Mouse (Mus musculus) CH12.LX (cell line): Measurements from ENCODE around the gene Fam210b. TPM values are rescaled to one million over a fixed set of nuclear protein-coding genes. Genes with fewer than 3 reads are reported as not detected.

Experiments used
- DNase-seq: peaks from one replicate; pipeline ENCODE4 v3.0.0-alpha.2; 2013; ENCODE audit errors: extremely low read depth
- H3K27ac ChIP-seq: 2 replicates; pipeline ENCODE4 v1.5.1; 2012; ENCODE audit warnings: low read depth, mild to moderate bottlenecking, control low read depth, moderate library complexity; ENCODE audit not compliant: insufficient read depth
- H3K27me3 ChIP-seq: replicated peaks from 2 replicates; pipeline ENCODE3; 2012; ENCODE audit warnings: inconsistent platforms
- H3K36me3 ChIP-seq, 2 experiments: replicated peaks in 1 of 2; 2 replicates each; pipeline versions ENCODE3 to v1.6.1; 2012; ENCODE audit warnings: inconsistent platforms in 1 of 2, low read length in 1 of 2, mild to moderate bottlenecking in 1 of 2, mixed read lengths in 1 of 2, moderate library complexity in 1 of 2; ENCODE audit not compliant: control insufficient read depth in 1 of 2, insufficient read depth in 1 of 2
- H3K4me1 ChIP-seq, 2 experiments: 2 replicates each; pipeline ENCODE4 v1.6.1; 2012; ENCODE audit warnings: inconsistent platforms in 1 of 2, moderate library complexity in 1 of 2; ENCODE audit not compliant: insufficient read depth in 2 of 2, control insufficient read depth in 1 of 2
- H3K4me2 ChIP-seq: 2 replicates; pipeline ENCODE4 v1.6.1; 2012; ENCODE audit warnings: low read depth, mild to moderate bottlenecking, control low read depth; ENCODE audit not compliant: poor library complexity, insufficient read depth, severe bottlenecking
- H3K4me3 ChIP-seq, 3 experiments: fragments of 150-350 bp in 1 of 3; sonication (generic) in 1 of 3; replicated peaks in 1 of 3; 2 replicates each; pipeline versions ENCODE3 to v1.5.1; 2011 to 2012; ENCODE audit warnings: low read depth in 2 of 3, low read length in 2 of 3, mild to moderate bottlenecking in 2 of 3, moderate library complexity in 2 of 3, control low read depth in 1 of 3, improper control_type of control experiment in 1 of 3, inconsistent platforms in 1 of 3, mixed read lengths in 1 of 3; ENCODE audit not compliant: poor library complexity in 1 of 3
- H3K79me2 ChIP-seq: replicated peaks from 2 replicates; pipeline ENCODE4 v1.6.1; 2012; ENCODE audit warnings: mild to moderate bottlenecking, moderate library complexity; ENCODE audit not compliant: control insufficient read depth, poor library complexity, insufficient read depth, severe bottlenecking; ENCODE audit errors: extremely low read depth
- H3K9ac ChIP-seq: 2 replicates; pipeline ENCODE4 v1.6.1; 2012; ENCODE audit warnings: low read depth, mild to moderate bottlenecking, control low read depth, moderate library complexity; ENCODE audit not compliant: insufficient read depth
- H3K9me3 ChIP-seq: replicated peaks from 2 replicates; pipeline ENCODE3; 2012; ENCODE audit warnings: low read length, inconsistent platforms, mixed read lengths
- BHLHE40 ChIP-seq: IDR thresholded peaks from 2 replicates; pipeline ENCODE4 v1.6.1; 2011; ENCODE audit warnings: mild to moderate bottlenecking, low read depth, low read length, improper control_type of control experiment
- CHD1 ChIP-seq: IDR thresholded peaks from 2 replicates; pipeline ENCODE4 v1.6.1; 2012; ENCODE audit warnings: low read depth, low read length, improper control_type of control experiment, inconsistent platforms
- CTCF ChIP-seq, 2 experiments: IDR thresholded peaks in 1 of 2; conservative IDR thresholded peaks in 1 of 2; 2 replicates each; pipeline ENCODE4 v1.5.1; 2011 to 2012; ENCODE audit warnings: low read depth in 2 of 2, low read length in 2 of 2, improper control_type of control experiment in 1 of 2, inconsistent platforms in 1 of 2, mild to moderate bottlenecking in 1 of 2, moderate library complexity in 1 of 2
- E2F4 ChIP-seq: IDR thresholded peaks from 2 replicates; pipeline ENCODE4 v1.6.1; 2011; ENCODE audit warnings: low read depth, low read length, improper control_type of control experiment; ENCODE audit not compliant: insufficient replicate concordance
- ETS1 ChIP-seq: conservative IDR thresholded peaks from 2 replicates; pipeline ENCODE4 v1.6.1; 2012; ENCODE audit warnings: low read depth, mild to moderate bottlenecking, inconsistent platforms, low read length, improper control_type of control experiment, moderate library complexity
- HCFC1 ChIP-seq: IDR thresholded peaks from 2 replicates; pipeline ENCODE4 v1.6.1; 2012; ENCODE audit warnings: low read depth, mild to moderate bottlenecking, inconsistent platforms, low read length, improper control_type of control experiment
- JUND ChIP-seq: conservative IDR thresholded peaks from 2 replicates; pipeline ENCODE4 v1.6.1; 2011; ENCODE audit warnings: low read depth, low read length, improper control_type of control experiment
- KAT2A ChIP-seq: IDR thresholded peaks from 2 replicates; pipeline ENCODE4 v1.6.1; 2012; ENCODE audit warnings: low read length, improper control_type of control experiment, inconsistent platforms; ENCODE audit not compliant: insufficient replicate concordance
- MAFK ChIP-seq: IDR thresholded peaks from 2 replicates; pipeline ENCODE4 v1.6.1; 2011; ENCODE audit warnings: low read length, improper control_type of control experiment; ENCODE audit not compliant: insufficient replicate concordance
- MAX ChIP-seq: IDR thresholded peaks from 2 replicates; pipeline ENCODE4 v1.6.1; 2011; ENCODE audit warnings: low read length, improper control_type of control experiment
- MEF2A ChIP-seq: IDR thresholded peaks from 2 replicates; pipeline ENCODE4 v1.6.1; 2014; ENCODE audit warnings: low read depth, mild to moderate bottlenecking, inconsistent platforms, low read length, improper control_type of control experiment, borderline replicate concordance
- MXI1 ChIP-seq: IDR thresholded peaks from 2 replicates; pipeline ENCODE4 v1.6.1; 2011; ENCODE audit warnings: mild to moderate bottlenecking, low read depth, low read length, improper control_type of control experiment
- NELFE ChIP-seq: IDR thresholded peaks from 2 replicates; pipeline ENCODE4 v1.6.1; 2011; ENCODE audit warnings: low read depth, low read length, improper control_type of control experiment
- NRF1 ChIP-seq: IDR thresholded peaks from 2 replicates; pipeline ENCODE4 v1.6.1; 2014; ENCODE audit warnings: low read depth, mild to moderate bottlenecking, inconsistent platforms, low read length, improper control_type of control experiment, moderate library complexity
- POLR2A ChIP-seq: IDR thresholded peaks from 2 replicates; pipeline ENCODE4 v1.6.1; 2011; ENCODE audit warnings: low read depth, mild to moderate bottlenecking, improper control_type of control experiment, low read length
- RAD21 ChIP-seq: IDR thresholded peaks from 2 replicates; pipeline ENCODE4 v1.6.1; 2011; ENCODE audit warnings: low read depth, mild to moderate bottlenecking, low read length, improper control_type of control experiment, moderate library complexity
- SMC3 ChIP-seq: IDR thresholded peaks from 2 replicates; pipeline ENCODE4 v1.6.1; 2011; ENCODE audit warnings: low read depth, low read length, improper control_type of control experiment
- TBP ChIP-seq: conservative IDR thresholded peaks from 2 replicates; pipeline ENCODE4 v1.6.1; 2011; ENCODE audit warnings: low read depth, low read length, improper control_type of control experiment
- USF1 ChIP-seq: IDR thresholded peaks from 2 replicates; pipeline ENCODE4 v1.6.1; 2014; ENCODE audit warnings: low read depth, mild to moderate bottlenecking, inconsistent platforms, low read length, improper control_type of control experiment
- USF2 ChIP-seq: conservative IDR thresholded peaks from 2 replicates; pipeline ENCODE4 v1.6.1; 2011; ENCODE audit warnings: low read depth, low read length, improper control_type of control experiment
- ZC3H11A ChIP-seq: IDR thresholded peaks from 2 replicates; pipeline ENCODE4 v1.6.1; 2012; ENCODE audit warnings: low read depth, mild to moderate bottlenecking, inconsistent platforms, low read length, improper control_type of control experiment
- ZKSCAN1 ChIP-seq: IDR thresholded peaks from 2 replicates; pipeline ENCODE4 v1.6.1; 2012; ENCODE audit warnings: low read depth, inconsistent platforms, low read length, improper control_type of control experiment, borderline replicate concordance
- ZMIZ1 ChIP-seq: IDR thresholded peaks from 2 replicates; pipeline ENCODE4 v1.6.1; 2012; ENCODE audit warnings: low read depth, mild to moderate bottlenecking, inconsistent platforms, low read length, improper control_type of control experiment
- dilution Hi-C: fragments of 300-500 bp; cut with MboI; formaldehyde crosslinking; loops from 2 replicates; pipeline ENCODE4 v1.14.3; 2020; ENCODE audit warnings: low sequenced_read_pairs; ENCODE audit not compliant: extremely low pct_unique_long_range_greater_than_20kb, extremely low pct_ligation_motif_present
- in situ Hi-C: fragments of 300-500 bp; cut with MboI; formaldehyde crosslinking; loops from 3 replicates; pipeline ENCODE4 v1.14.3; 2019; ENCODE audit warnings: low sequenced_read_pairs, low pct_ligation_motif_present, low pct_unique_long_range_greater_than_20kb, mixed read lengths
- polyA plus RNA-seq: library from polyadenylated mRNA; unstranded; fragments of >175 nt; gene quantifications from 2 replicates; pipeline ENCODE4 v1.2.1, GENCODE M21; 2012; ENCODE audit warnings: low read depth; ENCODE audit not compliant: insufficient read length
- total RNA-seq, 2 experiments: library from RNA; depleted of rRNA; stranded (reverse); fragments of 300-350 nt in 1 of 2; fragments of >200 nt in 1 of 2; gene quantifications; 2 replicates each; pipeline ENCODE4 v1.2.3; 2012 to 2014

Gene Fam210b
- total and polyA plus RNA-seq, 3 experiments: 0.68 to 1.5 (median 1.2) TPM

DNA sequence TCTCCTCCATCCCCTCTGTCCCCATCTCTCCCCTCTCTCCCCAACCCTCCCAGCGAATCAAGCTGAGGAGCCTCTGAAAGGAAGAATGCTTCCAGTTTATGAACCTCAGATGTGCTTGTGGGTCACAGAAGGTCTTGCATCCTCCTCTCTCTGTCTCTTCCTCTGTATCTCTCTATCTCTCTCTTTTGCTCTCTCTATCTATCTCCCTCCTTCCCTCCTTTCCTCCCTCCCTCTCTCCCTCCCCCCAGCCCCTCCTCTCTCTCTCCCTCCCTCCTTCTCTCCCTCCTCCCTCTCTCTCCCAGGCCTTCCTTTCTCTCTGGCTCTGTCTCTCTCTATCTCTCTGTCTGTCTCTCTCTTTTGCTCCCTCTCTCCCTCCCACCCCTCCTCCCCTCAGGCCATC, 46.8 kb upstream of the Fam210b start:
- H3K27ac ChIP-seq: no peak overlapping the region
- H3K9ac ChIP-seq: no peak overlapping the region
- peaks cover 17% of the 10 kb centered on the region for H3K79me2 ChIP-seq
- dilution Hi-C loops (no loop called here), in situ Hi-C loops (no loop called here)
- TF ChIP-seq ZKSCAN1 (no peak), CTCF (conservative IDR thresholded peaks at IDR 0.05 in 1 of 2, IDR thresholded peaks at IDR 0.05 in 1 of 2; ENCODE audit: low read depth in 2 of 2, low read length in 2 of 2) (no peak), ZC3H11A (no peak), KAT2A (no peak), JUND (no peak), E2F4 (no peak), MEF2A (no peak)
- peaks cover 21 to 68% of the 10 kb centered on the region in 2 experiments for H3K36me3 ChIP-seq
- H3K9me3 ChIP-seq: peaks cover 8% of the 10 kb centered on the region
- no peak for DNase-seq
- peaks cover 18 to 66% of the 10 kb centered on the region in 2 experiments for H3K4me1 ChIP-seq
- H3K4me2 ChIP-seq: no peak overlapping the region
- H3K27me3 ChIP-seq: no peaks in the 10 kb centered on the region
- no peak overlapping the region for H3K4me3 ChIP-seq

DNA sequence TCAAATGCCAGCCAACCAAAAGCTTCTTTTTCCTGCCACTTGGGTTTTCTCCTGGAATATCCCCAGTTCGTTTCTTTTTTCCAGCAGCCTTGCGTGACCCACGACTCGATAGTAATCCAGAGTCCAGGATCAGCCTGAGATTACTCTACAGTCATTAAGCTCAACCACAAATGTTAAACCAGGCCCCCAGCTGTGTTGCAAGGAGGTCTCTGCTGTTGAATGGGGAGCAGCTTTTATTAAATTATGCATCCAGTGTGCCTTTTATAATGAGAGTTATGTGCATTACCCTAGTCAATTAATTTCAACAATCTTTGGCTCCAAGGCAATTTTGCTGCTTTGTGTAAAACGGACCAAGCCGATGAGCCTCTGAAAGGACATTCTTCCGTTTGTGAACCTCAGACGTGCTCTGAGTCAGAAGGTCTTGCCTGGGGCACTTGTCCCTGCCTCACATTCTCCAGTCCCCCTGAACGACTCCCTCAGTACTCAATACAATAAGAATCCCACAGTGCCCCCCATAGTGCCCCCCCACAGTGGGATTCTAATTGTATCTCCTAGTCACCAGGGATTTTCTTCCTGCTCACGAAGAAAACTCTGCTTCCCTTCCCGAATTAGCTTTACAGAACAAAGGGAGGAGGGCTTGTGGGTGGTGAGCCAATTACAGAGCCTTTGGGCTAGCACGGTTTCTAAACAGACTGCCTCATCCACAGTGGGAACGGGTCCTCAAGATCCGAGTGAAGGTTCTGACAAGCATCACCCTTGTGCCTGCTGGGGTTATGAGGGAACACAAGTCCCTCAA, 46.0 kb upstream of the Fam210b start:
- no peak overlapping the region for H3K4me3 ChIP-seq
- H3K36me3 ChIP-seq: peaks cover 16 to 61% of the 10 kb centered on the region in 2 experiments
- TF ChIP-seq MAX: no peak
- no peak for TF ChIP-seq TBP
- no peak for TF ChIP-seq ZMIZ1
- TF ChIP-seq MAFK: no peak
- no peak for TF ChIP-seq CHD1
- TF ChIP-seq NELFE: no peak
- TF ChIP-seq ZC3H11A: no peak
- TF ChIP-seq NRF1: no peak
- TF ChIP-seq POLR2A: no peak
- TF ChIP-seq RAD21: no peak
- TF ChIP-seq SMC3: no peak
- TF ChIP-seq MXI1: no peak
- no peak for TF ChIP-seq USF1
- TF ChIP-seq KAT2A: no peak
- no peak for TF ChIP-seq USF2
- no peak for TF ChIP-seq BHLHE40
- TF ChIP-seq ETS1: no peak
- no peak for TF ChIP-seq HCFC1
- dilution Hi-C loops: no loop called here
- no peak overlapping the region for H3K9ac ChIP-seq
- in situ Hi-C loops: no loop called here
- H3K79me2 ChIP-seq: peaks cover 11% of the 10 kb centered on the region; the same call in 1 of the 2 replicates
- peaks cover 20 to 67% of the 10 kb centered on the region in 2 experiments for H3K4me1 ChIP-seq
- no peaks in the 10 kb centered on the region for H3K27me3 ChIP-seq
- H3K9me3 ChIP-seq: peaks cover 8% of the 10 kb centered on the region
- no peak overlapping the region for H3K27ac ChIP-seq
- H3K4me2 ChIP-seq: no peak overlapping the region
- DNase-seq: no peak
